Mouse (Mus musculus): ENCODE results near the gene Homer2. TPM values are rescaled to one million over a fixed set of nuclear protein-coding genes. Genes with fewer than 3 reads are reported as not detected.
A peak's percentile ranks its signal among the peaks of the same experiment; 100 is the strongest.

Homer2 gene
- polyA plus RNA-seq, 1 experiment from 2014 or later, result 43.6 TPM

GRCm38 (mm10) chr7:81610125-81610524 lies 97.2 kb downstream of the Homer2 start:
- H3K4me1 ChIP-seq (ENCODE audit: control insufficient read depth, insufficient read depth, low read length), result no peaks in the 10 kb centered on the region
- no peak overlapping the region for H3K4me3 ChIP-seq (ENCODE audit: low read length)
- 60% methylated on average over 18 of the region's 18 CpGs for WGBS
- no peaks in the 10 kb centered on the region for H3K36me3 ChIP-seq (ENCODE audit: control insufficient read depth, insufficient read depth, low read length)
- H3K9me3 ChIP-seq (ENCODE audit: control insufficient read depth, low read length), result no peaks in the 10 kb centered on the region
- H3K27me3 ChIP-seq (replicated peaks; ENCODE audit: control insufficient read depth, insufficient read depth, low read length), result no peaks in the 10 kb centered on the region
- no peak overlapping the region for H3K9ac ChIP-seq (ENCODE audit: low read depth, low read length)
- H3K4me2 ChIP-seq (ENCODE audit: low read depth, low read length), result no peak overlapping the region
- no peak for ATAC-seq
- no peak overlapping the region for H3K27ac ChIP-seq (ENCODE audit: low read length)

GRCm38 (mm10) chr7:81606452-81606851 lies 100.9 kb downstream of the Homer2 start:
- Histone ChIP-seq H3K27me3 (replicated peaks; ENCODE audit: control insufficient read depth, insufficient read depth, low read length) (no peaks in the 10 kb centered on the region), H3K9me3 (ENCODE audit: control insufficient read depth, low read length) (no peaks in the 10 kb centered on the region), H3K4me1 (ENCODE audit: control insufficient read depth, insufficient read depth, low read length) (no peaks in the 10 kb centered on the region), H3K27ac (ENCODE audit: low read length) (no peak overlapping the region), H3K9ac (ENCODE audit: low read depth, low read length) (no peak overlapping the region), H3K4me2 (ENCODE audit: low read depth, low read length) (no peak overlapping the region), H3K4me3 (ENCODE audit: low read length) (no peak overlapping the region), H3K36me3 (ENCODE audit: control insufficient read depth, insufficient read depth, low read length) (no peaks in the 10 kb centered on the region)
- no peak for ATAC-seq
- 52% methylated on average over 5 of the region's 5 CpGs for WGBS

GRCm38 (mm10) chr7:81605489-81605888 lies 101.8 kb downstream of the Homer2 start:
- Histone ChIP-seq H3K27ac (ENCODE audit: low read length) (no peak overlapping the region), H3K4me2 (ENCODE audit: low read depth, low read length) (no peak overlapping the region), H3K4me1 (ENCODE audit: control insufficient read depth, insufficient read depth, low read length) (no peaks in the 10 kb centered on the region), H3K9me3 (ENCODE audit: control insufficient read depth, low read length) (no peaks in the 10 kb centered on the region), H3K9ac (ENCODE audit: low read depth, low read length) (no peak overlapping the region), H3K27me3 (replicated peaks; ENCODE audit: control insufficient read depth, insufficient read depth, low read length) (no peaks in the 10 kb centered on the region), H3K36me3 (ENCODE audit: control insufficient read depth, insufficient read depth, low read length) (no peaks in the 10 kb centered on the region), H3K4me3 (ENCODE audit: low read length) (no peak overlapping the region)
- WGBS, result 81% methylated on average over 4 of the region's 4 CpGs
- no peak for ATAC-seq

GRCm38 (mm10) chr7:81604991-81605390 lies 102.3 kb downstream of the Homer2 start:
- Histone ChIP-seq H3K9me3 (ENCODE audit: control insufficient read depth, low read length) (no peaks in the 10 kb centered on the region), H3K27ac (ENCODE audit: low read length) (no peak overlapping the region), H3K36me3 (ENCODE audit: control insufficient read depth, insufficient read depth, low read length) (no peaks in the 10 kb centered on the region), H3K4me1 (ENCODE audit: control insufficient read depth, insufficient read depth, low read length) (peaks cover under 1% of the 10 kb centered on the region; the same call in 1 of the 2 replicates), H3K27me3 (replicated peaks; ENCODE audit: control insufficient read depth, insufficient read depth, low read length) (no peaks in the 10 kb centered on the region), H3K4me3 (ENCODE audit: low read length) (no peak overlapping the region), H3K9ac (ENCODE audit: low read depth, low read length) (no peak overlapping the region), H3K4me2 (ENCODE audit: low read depth, low read length) (no peak overlapping the region)
- ATAC-seq, result no peak
- WGBS, result 86% methylated on average over 5 of the region's 5 CpGs

GRCm38 (mm10) chr7:81599379-81600280 lies 107.7 kb downstream of the Homer2 start:
- Histone ChIP-seq H3K4me1 (ENCODE audit: control insufficient read depth, insufficient read depth, low read length) (peaks cover 5% of the 10 kb centered on the region; the same call in 1 of the 2 replicates), H3K36me3 (ENCODE audit: control insufficient read depth, insufficient read depth, low read length) (peaks cover 12% of the 10 kb centered on the region), H3K27ac (ENCODE audit: low read length) (no peak overlapping the region), H3K4me2 (ENCODE audit: low read depth, low read length) (no peak overlapping the region), H3K9ac (ENCODE audit: low read depth, low read length) (no peak overlapping the region), H3K4me3 (ENCODE audit: low read length) (no peak overlapping the region), H3K9me3 (ENCODE audit: control insufficient read depth, low read length) (no peaks in the 10 kb centered on the region; the same call in 1 of the 2 replicates), H3K27me3 (replicated peaks; ENCODE audit: control insufficient read depth, insufficient read depth, low read length) (no peaks in the 10 kb centered on the region)
- 59% methylated on average over 8 of the region's 8 CpGs for WGBS
- peak; percentile 85 for ATAC-seq

- Histone ChIP-seq H3K27me3 (replicated peaks; ENCODE audit: control insufficient read depth, insufficient read depth, low read length) (no peaks in the 10 kb centered on the region), H3K4me3 (ENCODE audit: low read length) (no peak overlapping the region), H3K9me3 (ENCODE audit: control insufficient read depth, low read length) (no peaks in the 10 kb centered on the region; the same call in 1 of the 2 replicates), H3K4me2 (ENCODE audit: low read depth, low read length) (no peak overlapping the region), H3K4me1 (ENCODE audit: control insufficient read depth, insufficient read depth, low read length) (peaks cover 5% of the 10 kb centered on the region; the same call in 1 of the 2 replicates), H3K36me3 (ENCODE audit: control insufficient read depth, insufficient read depth, low read length) (peaks cover 16% of the 10 kb centered on the region), H3K9ac (ENCODE audit: low read depth, low read length) (no peak overlapping the region), H3K27ac (ENCODE audit: low read length) (no peak overlapping the region)
- WGBS, result 97% methylated on average over 1 of the region's 1 CpGs
- ATAC-seq, result peak; percentile 77
Measured at GRCm38 (mm10) chr7:81597660-81598059, 109.7 kb downstream of the Homer2 start.

GRCm38 (mm10) chr7:81596086-81596485 lies 111.2 kb downstream of the Homer2 start:
- H3K4me2 ChIP-seq (ENCODE audit: low read depth, low read length), result no peak overlapping the region
- WGBS, result 87% methylated on average over 6 of the region's 6 CpGs
- peaks cover 5% of the 10 kb centered on the region; the same call in 1 of the 2 replicates for H3K4me1 ChIP-seq (ENCODE audit: control insufficient read depth, insufficient read depth, low read length)
- H3K27ac ChIP-seq (ENCODE audit: low read length), result no peak overlapping the region
- no peak overlapping the region for H3K4me3 ChIP-seq (ENCODE audit: low read length)
- no peaks in the 10 kb centered on the region for H3K27me3 ChIP-seq (replicated peaks; ENCODE audit: control insufficient read depth, insufficient read depth, low read length)
- no peak for ATAC-seq
- no peak overlapping the region for H3K9ac ChIP-seq (ENCODE audit: low read depth, low read length)
- peaks cover 22% of the 10 kb centered on the region for H3K36me3 ChIP-seq (ENCODE audit: control insufficient read depth, insufficient read depth, low read length)
- H3K9me3 ChIP-seq (ENCODE audit: control insufficient read depth, low read length), result no peaks in the 10 kb centered on the region; the same call in 1 of the 2 replicates

GRCm38 (mm10) chr7:81595056-81595455 lies 112.3 kb downstream of the Homer2 start:
- Histone ChIP-seq H3K4me1 (ENCODE audit: control insufficient read depth, insufficient read depth, low read length) (peaks cover 5% of the 10 kb centered on the region; the same call in 1 of the 2 replicates), H3K27me3 (replicated peaks; ENCODE audit: control insufficient read depth, insufficient read depth, low read length) (no peaks in the 10 kb centered on the region), H3K9ac (ENCODE audit: low read depth, low read length) (no peak overlapping the region), H3K27ac (ENCODE audit: low read length) (no peak overlapping the region), H3K9me3 (ENCODE audit: control insufficient read depth, low read length) (no peaks in the 10 kb centered on the region; the same call in 1 of the 2 replicates), H3K4me2 (ENCODE audit: low read depth, low read length) (no peak overlapping the region), H3K4me3 (ENCODE audit: low read length) (no peak overlapping the region), H3K36me3 (ENCODE audit: control insufficient read depth, insufficient read depth, low read length) (peaks cover 24% of the 10 kb centered on the region)
- WGBS, result 80% methylated on average over 5 of the region's 5 CpGs
- no peak for ATAC-seq

GRCm38 (mm10) chr7:81593387-81593786 lies 113.9 kb downstream of the Homer2 start:
- no peak overlapping the region for H3K4me3 ChIP-seq (ENCODE audit: low read length)
- no peak overlapping the region for H3K27ac ChIP-seq (ENCODE audit: low read length)
- no peak overlapping the region for H3K4me2 ChIP-seq (ENCODE audit: low read depth, low read length)
- no peaks in the 10 kb centered on the region for H3K27me3 ChIP-seq (replicated peaks; ENCODE audit: control insufficient read depth, insufficient read depth, low read length)
- no peak overlapping the region for H3K9ac ChIP-seq (ENCODE audit: low read depth, low read length)
- no peak for ATAC-seq
- WGBS, result 87% methylated on average over 8 of the region's 8 CpGs
- H3K4me1 ChIP-seq (ENCODE audit: control insufficient read depth, insufficient read depth, low read length), result no peaks in the 10 kb centered on the region
- H3K36me3 ChIP-seq (ENCODE audit: control insufficient read depth, insufficient read depth, low read length), result peaks cover 25% of the 10 kb centered on the region
- no peaks in the 10 kb centered on the region; the same call in 1 of the 2 replicates for H3K9me3 ChIP-seq (ENCODE audit: control insufficient read depth, low read length)
